Mouse (Mus musculus): ENCODE data around the gene Vma21.

The Vma21 gene

GRCm38 (mm10) chrX:71815631-71816345 is at the start of gene Vma21:
Gene Vma21 (plus strand): TSS chrX:71815924.
- in situ Hi-C loops (cut with MboI, MseI), result no loop called here

GRCm38 (mm10) chrX:71767909-71768308 is 47.8 kb upstream of the Vma21 start:
- in situ Hi-C loops (cut with MboI, MseI), result no loop called here

- in situ Hi-C loops (cut with MboI, MseI), result no loop called here
These were observed 24.6 kb upstream of the Vma21 start for GRCm38 (mm10) chrX:71791106-71791505.

- in situ Hi-C loops (cut with MboI, MseI), result no loop called here
These were observed 18.0 kb upstream of the Vma21 start for GRCm38 (mm10) chrX:71797766-71798165.

- in situ Hi-C loops (cut with MboI, MseI), result no loop called here
These were observed 16.8 kb upstream of the Vma21 start for GRCm38 (mm10) chrX:71798883-71799282.

GRCm38 (mm10) chrX:71811966-71812835 is 3.5 kb upstream of the Vma21 start:
- in situ Hi-C loops (cut with MboI, MseI), result no loop called here

- in situ Hi-C loops (cut with MboI, MseI), result no loop called here
These were observed 705 bp downstream of the Vma21 start for GRCm38 (mm10) chrX:71816401-71816857.

GRCm38 (mm10) chrX:71816931-71817361 is 1.2 kb downstream of the Vma21 start:
- in situ Hi-C loops (cut with MboI, MseI), result no loop called here

- in situ Hi-C loops (cut with MboI, MseI), result loop anchor here (10.0 kb wide), 1 partner anchor 1666 kb away; the partner anchor contains the start of gene Atp2b3
These were observed 23.2 kb downstream of the Vma21 start for GRCm38 (mm10) chrX:71838911-71839310.

- in situ Hi-C loops (cut with MboI, MseI), result no loop called here
These were observed 31.0 kb downstream of the Vma21 start for GRCm38 (mm10) chrX:71846696-71847095.

GRCm38 (mm10) chrX:71853798-71854197 is 38.1 kb downstream of the Vma21 start:
- in situ Hi-C loops (cut with MboI, MseI), result no loop called here
